Mouse (Mus musculus) forebrain, embryonic 15.5 days (tissue): Measurements from ENCODE around the gene Grhl3. TPM values are rescaled to one million over a fixed set of nuclear protein-coding genes. Genes with fewer than 3 reads are reported as not detected.
"Not testable (repeated sequence)": the region's sequence is repeated elsewhere in the genome, so short reads cannot be mapped to it uniquely, and the experiment has no call there.

Source experiments
- ATAC-seq: fragments of 200-750 bp; cut with Nextera tagmentation; replicated peaks from 2 replicates; pipeline ENCODE4 v1.8.0; 2017; ENCODE audit warnings: mild to moderate bottlenecking, moderate TSS enrichment, moderate library complexity
- H3K27ac ChIP-seq: fragments of 300-500 bp; sonication (generic); replicated peaks from 2 replicates; pipeline ENCODE4 v1.5.1; 2015; ENCODE audit warnings: mild to moderate bottlenecking, inconsistent platforms
- H3K27me3 ChIP-seq: fragments of 300-500 bp; sonication (generic); 2 replicates; pipeline ENCODE4 v1.6.1; 2015; ENCODE audit warnings: inconsistent platforms
- H3K36me3 ChIP-seq: fragments of 300-500 bp; sonication (generic); 2 replicates; pipeline ENCODE4 v1.6.1; 2015; ENCODE audit warnings: mild to moderate bottlenecking, inconsistent platforms
- H3K4me1 ChIP-seq: fragments of 300-500 bp; sonication (generic); 2 replicates; pipeline ENCODE4 v1.6.1; 2015; ENCODE audit warnings: inconsistent platforms
- H3K4me2 ChIP-seq: fragments of 300-500 bp; sonication (generic); replicated peaks from 2 replicates; pipeline ENCODE4 v1.6.1; 2015; ENCODE audit warnings: mild to moderate bottlenecking, inconsistent platforms
- H3K4me3 ChIP-seq: fragments of 300-500 bp; sonication (generic); 2 replicates; pipeline ENCODE4 v1.5.1; 2015; ENCODE audit warnings: mild to moderate bottlenecking, inconsistent platforms
- H3K9ac ChIP-seq: fragments of 300-500 bp; sonication (generic); replicated peaks from 2 replicates; pipeline ENCODE4 v1.6.1; 2015; ENCODE audit warnings: mild to moderate bottlenecking, inconsistent platforms
- H3K9me3 ChIP-seq: fragments of 300-500 bp; sonication (generic); 2 replicates; pipeline ENCODE4 v1.6.1; 2016; ENCODE audit warnings: inconsistent platforms
- WGBS: fragments of 180-500 bp; shearing (Covaris S2); methylation state at CpG from one replicate; pipeline ENCODE4 v1.1.7; 2015; ENCODE audit warnings: mixed read lengths; 5-methylcytosine and 5-hydroxymethylcytosine counted together
- polyA plus RNA-seq: library from polyadenylated mRNA; unstranded; fragments of >200 nt; fragmentation: Nextera tagmentation; extraction: Ambion mirVana; gene quantifications from 2 replicates; pipeline ENCODE4 v1.2.1, GENCODE M21; 2015

Grhl3 gene
- polyA plus RNA-seq = 0.53 and 0.69 TPM in 2 replicates

DNA sequence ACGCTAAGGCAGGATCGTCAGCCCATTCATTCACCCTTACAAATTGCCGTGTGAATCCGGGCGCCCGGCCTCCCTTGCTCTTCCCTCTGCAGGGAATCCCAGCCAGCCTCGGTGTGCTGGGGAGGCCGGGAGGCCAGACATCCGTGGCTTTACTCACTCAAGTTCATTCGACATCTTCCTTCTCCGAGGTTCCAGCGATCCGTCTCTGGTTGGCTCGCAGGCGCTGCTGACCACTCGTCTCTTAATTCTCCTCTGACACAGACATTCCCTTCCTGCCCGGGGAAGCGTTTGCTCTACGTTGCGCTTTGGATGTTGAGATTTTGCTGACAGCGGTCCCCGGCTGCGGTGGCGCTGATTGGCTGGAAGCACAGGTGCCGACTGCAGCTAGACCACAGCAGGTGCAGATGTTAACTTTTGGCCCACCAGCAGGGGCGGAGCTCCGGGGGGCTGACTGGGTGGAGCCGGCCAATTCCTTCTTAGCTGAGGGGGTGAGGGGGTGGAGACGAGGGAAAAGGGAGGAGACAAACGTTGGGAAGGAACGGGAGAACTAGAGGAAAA, at the start of gene Grhl3:
Grhl3 (minus strand) TSS at position 380 of the 558 bp plus-strand sequence.
- under 1% methylated on average over 31 of the region's 31 CpGs for WGBS
- Histone ChIP-seq H3K4me3 (peak within 1 kb of the TSS; percentile 30), H3K4me2 (peak within 1 kb of the TSS; percentile 50), H3K4me1 (peaks cover 34% of the 10 kb centered on the region), H3K9me3 (no peaks in the 10 kb centered on the region), H3K36me3 (no peaks in the 10 kb centered on the region), H3K27ac (no peak within 1 kb of the TSS), H3K27me3 (peaks cover 14% of the 10 kb centered on the region), H3K9ac (peak within 1 kb of the TSS; percentile 32)
- ATAC-seq = no peak

DNA sequence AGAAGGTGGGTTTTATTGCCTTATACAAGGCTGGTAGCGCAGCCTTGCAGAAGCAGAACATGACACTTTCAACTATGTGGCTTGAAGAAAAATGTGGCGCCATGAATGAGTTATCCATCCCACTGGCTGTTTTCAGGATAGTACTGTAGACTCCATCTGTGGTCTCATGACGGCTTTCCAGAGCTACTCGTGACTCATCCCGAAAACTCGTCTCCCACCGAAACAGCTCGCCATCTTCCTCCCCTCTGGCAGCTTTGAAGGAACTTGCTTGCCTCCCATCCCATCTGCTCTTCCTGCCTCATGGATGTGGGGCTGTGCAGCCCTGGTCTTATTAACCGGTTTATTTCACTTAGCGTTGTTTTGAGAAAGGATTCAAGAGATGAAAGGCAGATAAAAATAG, 48.9 kb upstream of the Grhl3 start:
- no peak overlapping the region for H3K4me2 ChIP-seq
- no peaks in the 10 kb centered on the region for H3K9me3 ChIP-seq
- H3K36me3 ChIP-seq = no peaks in the 10 kb centered on the region
- WGBS = 96% methylated on average over 10 of the region's 10 CpGs
- H3K27me3 ChIP-seq = no peaks in the 10 kb centered on the region
- no peak for ATAC-seq
- no peak overlapping the region for H3K9ac ChIP-seq
- peaks cover 4% of the 10 kb centered on the region; the same call in 1 of the 2 replicates for H3K4me1 ChIP-seq
- no peak overlapping the region for H3K4me3 ChIP-seq
- no peak overlapping the region for H3K27ac ChIP-seq

DNA sequence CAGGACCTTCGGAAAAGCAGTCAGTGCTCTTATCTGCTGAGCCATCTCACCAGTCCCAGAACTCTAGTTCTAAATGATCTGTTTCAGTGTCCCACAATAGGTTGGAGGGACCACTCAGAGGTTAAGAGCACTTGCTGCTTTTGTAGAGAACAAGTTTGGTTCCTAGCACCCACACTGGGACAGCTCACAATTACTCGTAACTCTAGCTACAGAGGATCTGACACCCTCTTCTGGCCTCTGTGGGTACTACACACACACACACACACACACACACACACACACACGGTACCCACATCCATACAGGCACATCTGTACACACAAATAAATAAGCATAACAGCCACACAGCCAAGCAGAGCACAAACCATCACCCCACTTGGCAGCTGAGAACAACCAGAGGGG, 47.0 kb upstream of the Grhl3 start:
- WGBS = 96% methylated on average over 3 of the region's 3 CpGs
- Histone ChIP-seq H3K9ac (no peak overlapping the region), H3K27me3 (no peaks in the 10 kb centered on the region), H3K4me3 (no peak overlapping the region), H3K4me1 (peaks cover 4% of the 10 kb centered on the region; the same call in 1 of the 2 replicates), H3K4me2 (no peak overlapping the region), H3K9me3 (no peaks in the 10 kb centered on the region), H3K27ac (no peak overlapping the region), H3K36me3 (no peaks in the 10 kb centered on the region)
- no peak for ATAC-seq

DNA sequence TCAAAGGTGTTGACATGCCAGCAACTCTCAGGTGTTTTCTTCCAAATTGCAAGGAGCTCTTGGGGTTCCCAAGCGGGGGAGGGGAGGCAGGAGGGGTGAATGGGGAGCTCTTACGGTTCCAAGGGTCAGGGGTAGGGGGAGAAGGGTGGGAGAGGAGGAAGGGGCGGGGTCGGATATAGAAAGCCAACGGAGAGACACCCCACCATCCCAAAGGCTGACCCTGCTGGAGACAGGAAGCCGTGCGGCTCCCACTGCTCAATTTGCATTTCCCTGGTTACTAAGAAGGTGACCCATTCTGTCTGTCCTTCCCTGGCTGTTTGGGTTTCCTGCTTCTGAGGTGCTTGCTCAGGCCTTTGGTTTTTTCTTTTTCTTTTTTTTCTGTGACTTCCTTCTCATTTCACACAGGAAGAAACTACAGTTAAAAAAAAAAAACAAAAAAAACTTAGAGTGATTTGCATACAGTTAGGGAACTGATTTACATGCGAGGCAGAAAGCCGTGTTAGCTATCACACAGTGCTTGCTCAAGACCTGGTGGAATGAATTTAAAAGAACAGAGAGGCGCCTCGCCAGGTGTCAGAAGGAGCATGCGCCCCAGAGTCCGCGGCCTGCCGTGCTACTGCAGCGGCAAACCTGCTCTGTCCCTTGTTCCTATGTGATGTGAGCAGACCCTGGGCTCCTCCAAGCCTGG, 44.5 kb upstream of the Grhl3 start:
- no peaks in the 10 kb centered on the region for H3K36me3 ChIP-seq
- H3K9me3 ChIP-seq = no peaks in the 10 kb centered on the region
- no peak overlapping the region for H3K9ac ChIP-seq
- no peak overlapping the region for H3K27ac ChIP-seq
- no peak overlapping the region for H3K4me3 ChIP-seq
- H3K4me1 ChIP-seq = peaks cover 4% of the 10 kb centered on the region; the same call in 1 of the 2 replicates
- ATAC-seq = no peak
- no peak overlapping the region for H3K4me2 ChIP-seq
- 14% methylated on average over 16 of the region's 16 CpGs for WGBS
- no peaks in the 10 kb centered on the region for H3K27me3 ChIP-seq

DNA sequence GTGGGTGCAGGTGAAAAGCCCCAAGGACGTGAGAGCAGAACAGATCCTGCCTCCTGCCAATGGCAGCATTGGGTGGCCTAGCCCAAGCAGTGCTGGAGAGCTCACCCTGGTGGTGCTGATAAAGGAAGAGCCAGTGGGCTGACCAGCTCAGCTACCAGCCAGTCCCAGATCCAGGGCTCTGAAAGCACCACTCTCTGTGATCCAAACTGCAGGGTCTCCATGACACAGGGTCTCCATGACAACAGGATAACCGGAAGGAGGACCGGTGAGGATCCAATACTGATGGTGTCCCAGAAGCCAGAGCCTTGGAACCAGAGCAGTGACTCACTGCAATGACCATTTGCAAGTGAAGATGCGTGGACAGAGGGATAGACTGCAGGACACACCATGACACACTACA, 43.6 kb upstream of the Grhl3 start:
- Histone ChIP-seq H3K27me3 (no peaks in the 10 kb centered on the region), H3K4me1 (peaks cover 4% of the 10 kb centered on the region; the same call in 1 of the 2 replicates), H3K9me3 (no peaks in the 10 kb centered on the region), H3K9ac (no peak overlapping the region), H3K36me3 (no peaks in the 10 kb centered on the region), H3K4me3 (no peak overlapping the region), H3K4me2 (no peak overlapping the region), H3K27ac (no peak overlapping the region)
- no peak for ATAC-seq
- WGBS = 34% methylated on average over 4 of the region's 4 CpGs

DNA sequence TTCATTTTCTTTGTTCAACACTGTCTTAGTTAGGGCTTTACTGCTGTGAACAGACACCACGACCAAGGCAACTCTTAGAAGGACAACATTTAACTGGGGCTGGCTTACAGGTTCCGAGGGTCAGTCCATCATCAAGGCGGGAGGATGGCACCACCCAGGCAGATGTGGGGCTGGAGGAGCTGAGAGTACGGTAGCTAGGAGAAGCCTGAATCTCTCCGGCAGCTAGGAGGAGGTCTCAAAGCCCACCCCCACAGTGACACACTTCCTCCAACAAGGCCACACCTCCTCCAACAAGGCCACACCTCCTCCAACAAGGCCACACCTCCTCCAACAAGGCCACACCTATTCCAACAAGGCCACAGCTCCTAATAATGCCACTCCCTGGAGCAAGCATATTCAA, 41.9 kb upstream of the Grhl3 start:
- H3K4me2 ChIP-seq, H3K27me3 ChIP-seq, H3K4me1 ChIP-seq, H3K4me3 ChIP-seq, H3K9me3 ChIP-seq, H3K27ac ChIP-seq, H3K9ac ChIP-seq, H3K36me3 ChIP-seq, ATAC-seq: not testable (repeated sequence)
- 68% methylated on average over 5 of the region's 5 CpGs for WGBS

DNA sequence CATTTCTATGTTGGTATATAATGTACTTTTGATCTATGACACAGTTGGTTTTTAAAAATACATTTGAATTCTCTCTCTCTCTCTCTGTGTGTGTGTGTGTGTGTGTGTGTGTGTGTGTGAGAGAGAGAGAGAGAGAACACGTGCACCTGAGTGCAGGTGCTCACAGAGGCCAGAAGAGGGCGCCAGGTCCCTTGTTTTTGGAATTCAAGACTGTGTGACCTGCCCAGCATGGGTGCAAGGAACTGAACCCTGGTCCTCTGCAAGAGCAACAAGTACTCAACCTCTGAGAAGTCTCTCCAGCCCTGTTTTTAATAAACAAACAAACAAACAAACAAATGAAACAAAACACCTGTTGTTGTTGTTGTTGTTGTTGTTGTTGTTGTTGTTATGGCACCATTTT, 36.6 kb upstream of the Grhl3 start:
- Histone ChIP-seq H3K27me3 (no peaks in the 10 kb centered on the region), H3K36me3 (no peaks in the 10 kb centered on the region), H3K9me3 (no peaks in the 10 kb centered on the region; the same call in 1 of the 2 replicates), H3K4me3 (no peak overlapping the region), H3K4me1 (no peaks in the 10 kb centered on the region), H3K9ac (no peak overlapping the region), H3K27ac (no peak overlapping the region), H3K4me2 (no peak overlapping the region)
- no peak for ATAC-seq
- WGBS = 81% methylated on average over 2 of the region's 2 CpGs

DNA sequence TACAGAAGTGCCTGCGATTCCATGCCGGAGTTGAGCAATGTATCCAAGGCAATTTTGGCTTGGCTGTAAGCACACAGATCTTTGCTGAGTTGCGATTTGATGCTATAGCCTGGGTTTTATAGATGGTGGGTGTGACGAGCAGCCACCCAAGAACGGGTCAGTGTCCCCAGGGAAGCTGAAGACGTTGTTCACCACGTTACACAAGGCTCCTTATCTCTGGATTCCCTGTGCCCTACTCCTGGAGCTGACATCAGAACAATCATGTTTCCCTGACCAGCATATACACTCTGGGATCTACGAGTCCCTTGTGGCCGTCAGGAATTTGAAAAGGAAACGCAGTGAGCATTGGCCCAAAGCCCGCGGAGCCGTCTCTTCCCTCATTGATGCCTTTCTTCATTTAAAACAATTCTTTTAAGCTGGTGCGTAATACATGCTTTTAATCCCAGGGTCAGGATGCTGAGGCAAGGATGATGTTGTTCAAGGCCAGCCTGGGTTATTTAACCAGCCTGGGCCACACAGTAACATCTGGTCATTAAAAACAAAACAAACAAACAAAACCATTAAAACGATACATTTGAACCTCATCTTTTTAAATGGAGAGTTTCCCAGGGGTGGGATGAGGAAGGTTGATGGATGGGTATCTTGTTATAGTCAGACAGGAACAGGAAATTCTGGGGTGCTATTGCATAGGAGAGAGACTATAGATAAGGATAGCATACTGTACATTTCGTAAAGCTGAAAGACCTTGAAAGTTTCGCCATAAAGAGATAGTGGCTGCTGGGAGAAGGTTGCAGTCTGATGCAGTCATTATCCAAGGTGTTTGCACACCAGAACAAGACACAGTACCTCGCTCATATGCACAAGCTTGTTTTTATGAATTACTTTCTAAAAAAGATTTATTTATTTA, 34.8 kb upstream of the Grhl3 start:
- H3K9ac ChIP-seq = no peak overlapping the region
- H3K27me3 ChIP-seq = no peaks in the 10 kb centered on the region
- no peaks in the 10 kb centered on the region for H3K4me1 ChIP-seq
- no peak overlapping the region for H3K27ac ChIP-seq
- 72% methylated on average over 18 of the region's 18 CpGs for WGBS
- no peak overlapping the region for H3K4me3 ChIP-seq
- ATAC-seq = no peak
- H3K4me2 ChIP-seq = no peak overlapping the region
- H3K9me3 ChIP-seq = no peaks in the 10 kb centered on the region; the same call in 1 of the 2 replicates
- H3K36me3 ChIP-seq = no peaks in the 10 kb centered on the region

DNA sequence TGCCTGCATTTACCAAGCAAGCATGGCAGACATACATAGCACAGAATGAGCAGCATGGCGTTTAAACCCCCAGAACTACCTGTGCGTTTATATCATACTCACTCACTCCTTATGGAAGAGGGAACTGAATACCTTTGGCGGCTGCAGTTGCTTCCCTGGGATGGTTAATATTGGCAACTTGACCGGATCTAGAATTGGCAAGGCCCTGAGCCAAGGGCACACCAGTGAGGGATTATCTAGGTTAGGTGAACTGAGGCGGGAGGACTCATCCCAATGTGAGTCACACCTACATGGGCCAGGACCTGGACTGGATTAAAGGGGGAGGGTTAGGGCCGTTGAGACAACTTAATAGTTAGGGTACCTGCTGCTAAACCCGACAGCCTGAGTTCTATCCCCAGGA, 32.8 kb upstream of the Grhl3 start:
- Histone ChIP-seq H3K4me3 (no peak overlapping the region), H3K4me1 (no peaks in the 10 kb centered on the region), H3K27me3 (no peaks in the 10 kb centered on the region), H3K36me3 (no peaks in the 10 kb centered on the region), H3K9ac (no peak overlapping the region), H3K27ac (no peak overlapping the region), H3K9me3 (no peaks in the 10 kb centered on the region; the same call in 1 of the 2 replicates), H3K4me2 (no peak overlapping the region)
- ATAC-seq = no peak
- WGBS = 89% methylated on average over 7 of the region's 7 CpGs

DNA sequence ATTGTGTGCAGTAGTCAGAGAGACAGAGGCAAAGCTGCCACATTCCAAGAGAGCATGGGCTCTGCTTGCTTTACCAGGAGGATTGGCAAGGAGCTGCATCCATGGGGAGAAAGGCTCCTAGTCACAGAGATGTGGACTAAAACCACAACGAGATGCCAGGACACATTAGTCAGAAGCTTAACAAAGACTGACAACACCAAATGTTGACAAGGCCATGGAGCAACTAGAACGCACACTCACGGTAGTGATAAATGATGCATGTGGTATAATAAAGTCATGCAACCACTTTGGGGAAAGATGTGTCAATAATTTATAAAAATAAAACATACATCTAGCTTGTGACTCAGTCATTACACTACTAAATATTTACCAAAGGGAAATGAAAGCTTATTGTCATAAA, 28.1 kb upstream of the Grhl3 start:
- Histone ChIP-seq H3K4me3 (no peak overlapping the region), H3K4me2 (no peak overlapping the region), H3K9me3 (no peaks in the 10 kb centered on the region), H3K36me3 (no peaks in the 10 kb centered on the region), H3K4me1 (no peaks in the 10 kb centered on the region), H3K27me3 (no peaks in the 10 kb centered on the region), H3K27ac (no peak overlapping the region), H3K9ac (no peak overlapping the region)
- ATAC-seq = no peak
- 91% methylated on average over 3 of the region's 3 CpGs for WGBS

DNA sequence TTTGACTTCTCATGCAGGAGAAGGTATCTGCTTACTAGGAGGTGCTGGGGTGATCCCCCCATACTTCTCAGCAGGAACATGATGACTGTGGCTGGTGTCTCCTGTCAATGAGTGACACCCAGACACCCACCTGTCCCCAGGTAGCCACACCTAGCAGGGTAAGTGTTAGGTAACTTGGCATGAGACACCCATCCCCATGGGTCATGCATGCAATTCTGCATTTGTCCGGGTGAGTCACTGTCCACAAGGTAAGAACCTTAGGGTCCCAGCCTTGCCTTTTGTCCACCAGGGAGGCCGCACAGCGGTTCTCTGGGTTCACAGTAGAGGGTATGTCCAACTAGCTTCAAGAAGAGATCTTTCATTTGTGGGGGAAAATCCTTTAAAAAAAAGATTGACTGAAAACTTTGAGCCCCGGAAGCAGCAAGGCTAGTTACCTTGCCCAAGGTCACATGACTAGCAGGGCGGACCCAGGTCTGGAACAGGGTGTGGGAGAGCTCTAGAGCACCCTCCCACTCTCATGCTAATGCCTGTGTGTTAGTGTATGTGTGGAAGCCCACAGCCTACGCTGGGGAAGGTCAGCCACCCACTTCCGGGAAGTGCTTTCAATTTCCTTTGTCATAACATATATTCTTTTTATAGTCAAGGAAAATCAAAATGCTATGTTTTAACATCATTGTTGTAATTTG, 26.2 kb upstream of the Grhl3 start:
- Histone ChIP-seq H3K9ac (no peak overlapping the region), H3K4me1 (0 out of 2 replicates have a peak, but pooled peaks cover 4% of the 10 kb centered on the region), H3K27me3 (no peaks in the 10 kb centered on the region), H3K9me3 (no peaks in the 10 kb centered on the region), H3K36me3 (no peaks in the 10 kb centered on the region), H3K4me3 (no peak overlapping the region), H3K4me2 (no peak overlapping the region), H3K27ac (no peak overlapping the region)
- ATAC-seq = no peak
- WGBS = 83% methylated on average over 7 of the region's 7 CpGs

DNA sequence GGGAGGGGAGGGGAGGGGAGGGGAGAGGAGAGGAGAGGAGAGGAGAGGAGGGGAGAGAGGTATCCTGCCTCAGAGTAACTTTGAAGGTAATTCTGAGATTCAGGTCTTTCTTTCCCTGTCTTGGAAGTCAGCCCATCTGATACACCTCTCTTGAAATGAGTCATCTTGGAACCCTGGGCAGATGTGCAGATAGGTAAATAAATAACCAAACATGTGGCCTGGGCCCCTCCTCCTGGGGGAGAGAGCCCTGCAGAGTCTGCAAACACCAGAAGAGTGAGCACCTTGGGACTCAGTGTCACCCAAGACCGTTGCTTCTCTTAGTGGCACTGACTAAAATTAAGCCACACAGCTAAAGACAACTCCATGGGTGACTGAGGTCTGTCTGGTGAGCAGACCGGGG, 25.6 kb upstream of the Grhl3 start:
- Histone ChIP-seq H3K9me3 (no peaks in the 10 kb centered on the region), H3K36me3 (no peaks in the 10 kb centered on the region), H3K27ac (no peak overlapping the region), H3K4me2 (no peak overlapping the region), H3K4me1 (0 out of 2 replicates have a peak, but pooled peaks cover 4% of the 10 kb centered on the region), H3K4me3 (no peak overlapping the region), H3K9ac (no peak overlapping the region), H3K27me3 (no peaks in the 10 kb centered on the region)
- no peak for ATAC-seq
- whole genome bisulfite sequencing = 57% methylated on average over 2 of the region's 2 CpGs
